Mouse (Mus musculus): ENCODE measurements around the gene Yod1. TPM values are rescaled to one million over a fixed set of nuclear protein-coding genes. Genes with fewer than 3 reads are reported as not detected.

The Yod1 gene
- total and polyA plus RNA-seq, 3 experiments = 6.1 to 8.6 TPM; not detected in 1

DNA sequence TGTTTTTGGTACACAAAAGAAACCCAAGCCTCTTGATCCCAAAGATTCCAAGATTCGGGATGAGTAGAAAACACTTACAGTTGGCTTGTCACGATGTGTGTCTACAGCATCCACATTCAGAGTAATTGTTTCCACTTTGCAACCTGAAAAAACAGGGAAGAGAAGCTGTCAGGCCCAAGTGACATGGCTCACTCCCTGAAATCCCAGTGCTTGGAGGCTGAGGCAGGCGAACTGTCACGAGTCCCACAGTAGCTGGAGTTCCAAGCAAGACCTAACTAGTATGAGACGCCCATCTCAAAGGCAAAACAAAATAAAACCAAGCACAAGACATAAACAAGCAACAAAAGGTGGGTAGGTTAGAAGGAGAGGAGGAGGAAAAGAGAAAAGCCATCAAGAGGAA lies 18.5 kb upstream of the Yod1 start:
- no peak for TF ChIP-seq SIN3A (IDR thresholded peaks at IDR 0.05; ENCODE audit: low read length)
- TF ChIP-seq HCFC1 (IDR thresholded peaks at IDR 0.05; ENCODE audit: low read depth, low read length) = no peak
- TF ChIP-seq UBTF (IDR thresholded peaks at IDR 0.05; ENCODE audit: borderline replicate concordance, insufficient read depth, low read depth, low read length) = no peak
- TF ChIP-seq RCOR1 (IDR thresholded peaks at IDR 0.05; ENCODE audit: low read depth, low read length) = no peak
- TF ChIP-seq ZC3H11A (IDR thresholded peaks at IDR 0.05; ENCODE audit: low read depth, low read length) = no peak
- TF ChIP-seq MXI1 (IDR thresholded peaks at IDR 0.05; ENCODE audit: low read depth, low read length) = no peak
- TF ChIP-seq ETS1 (IDR thresholded peaks at IDR 0.05; ENCODE audit: low read depth, low read length) = no peak
- H3K36me3 ChIP-seq (ENCODE audit: control insufficient read depth in 1 of 2, insufficient read depth in 2 of 2, low read length in 2 of 2) = peaks cover 0 to 4% of the 10 kb centered on the region in 2 experiments; a peak in 2 of 4 replicates
- H3K4me1 ChIP-seq (ENCODE audit: control insufficient read depth in 1 of 2, insufficient read depth in 2 of 2, low read length in 2 of 2) = no peaks in the 10 kb centered on the region
- H3K79me2 ChIP-seq (ENCODE audit: control insufficient read depth, insufficient read depth, low read length, poor library complexity) = no peaks in the 10 kb centered on the region
- no peak for DNase-seq (ENCODE audit: low read depth, low spot score)
- no peaks in the 10 kb centered on the region for H3K27me3 ChIP-seq (ENCODE audit: control insufficient read depth in 1 of 2, insufficient read depth in 2 of 2, low read length in 2 of 2)
- H3K4me3 ChIP-seq (ENCODE audit: control insufficient read depth in 1 of 2, insufficient read depth in 1 of 2, low read depth in 2 of 2, low read length in 2 of 2) = no peak overlapping the region
- no peak overlapping the region for H3K27ac ChIP-seq (ENCODE audit: control insufficient read depth, low read depth, low read length)
- no peak overlapping the region for H3K9ac ChIP-seq (ENCODE audit: control insufficient read depth, low read depth, low read length, poor library complexity, severe bottlenecking)
- no peaks in the 10 kb centered on the region for H3K9me3 ChIP-seq (replicated peaks; ENCODE audit: insufficient read depth, low read length)

DNA sequence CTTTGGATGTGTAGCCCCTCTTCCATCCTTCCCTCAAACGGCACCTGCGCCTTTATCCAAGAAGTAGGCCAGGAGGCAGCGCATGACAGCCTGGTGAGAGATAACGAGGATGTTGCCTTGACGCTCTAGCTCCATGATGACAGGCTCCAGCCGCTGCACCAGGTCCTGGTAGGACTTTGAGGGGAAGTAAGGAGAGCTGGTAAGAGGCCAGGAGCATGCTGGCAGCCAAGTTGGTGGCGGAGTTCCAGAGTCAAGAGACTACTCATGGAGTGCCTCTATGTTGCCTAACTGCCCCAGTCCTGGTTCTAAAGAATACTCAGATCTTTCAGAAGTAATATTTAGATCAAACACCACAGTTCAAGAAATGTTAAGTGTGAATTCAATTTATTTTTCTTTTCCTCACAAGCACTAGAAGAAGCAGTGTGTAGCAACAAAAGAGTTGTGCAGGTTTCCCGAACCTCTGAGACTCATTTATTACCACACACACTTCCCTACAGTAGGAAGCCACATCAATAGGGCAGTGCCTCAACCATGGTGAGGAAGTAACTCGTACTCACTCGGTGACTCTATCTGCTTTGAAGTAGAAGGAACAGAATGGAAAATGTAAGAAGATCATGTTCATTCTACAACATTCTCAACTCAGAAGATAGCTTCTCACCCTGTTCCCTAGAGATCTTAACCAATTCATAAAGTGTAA lies 17.0 kb upstream of the Yod1 start:
- Histone ChIP-seq H3K9me3 (replicated peaks; ENCODE audit: insufficient read depth, low read length) (no peaks in the 10 kb centered on the region), H3K27ac (ENCODE audit: control insufficient read depth, low read depth, low read length) (no peak overlapping the region), H3K36me3 (ENCODE audit: control insufficient read depth in 1 of 2, insufficient read depth in 2 of 2, low read length in 2 of 2) (peaks cover 0 to 6% of the 10 kb centered on the region in 2 experiments; a peak in 2 of 4 replicates), H3K4me3 (ENCODE audit: control insufficient read depth in 1 of 2, insufficient read depth in 1 of 2, low read depth in 2 of 2, low read length in 2 of 2) (no peak overlapping the region), H3K9ac (ENCODE audit: control insufficient read depth, low read depth, low read length, poor library complexity, severe bottlenecking) (no peak overlapping the region), H3K79me2 (ENCODE audit: control insufficient read depth, insufficient read depth, low read length, poor library complexity) (no peaks in the 10 kb centered on the region), H3K4me1 (ENCODE audit: control insufficient read depth in 1 of 2, insufficient read depth in 2 of 2, low read length in 2 of 2) (peaks cover 0 to 3% of the 10 kb centered on the region in 2 experiments; a peak in 1 of 4 replicates), H3K27me3 (ENCODE audit: control insufficient read depth in 1 of 2, insufficient read depth in 2 of 2, low read length in 2 of 2) (no peaks in the 10 kb centered on the region)
- no peak for TF ChIP-seq POLR2AphosphoS5 (IDR thresholded peaks at IDR 0.05; ENCODE audit: borderline replicate concordance, low read depth, low read length)
- no peak for TF ChIP-seq ELF1 (IDR thresholded peaks at IDR 0.05; ENCODE audit: low read depth, low read length)
- no peak for TF ChIP-seq NRF1 (IDR thresholded peaks at IDR 0.05; ENCODE audit: insufficient read depth, low read depth, low read length, poor library complexity, severe bottlenecking)
- no peak for TF ChIP-seq CTCF (IDR thresholded peaks at IDR 0.05 in 2 of 3, conservative IDR thresholded peaks at IDR 0.05 in 1 of 3; ENCODE audit: control insufficient read depth in 1 of 3, insufficient read depth in 1 of 3, low read depth in 2 of 3, low read length in 3 of 3, poor library complexity in 1 of 3, severe bottlenecking in 1 of 3)
- no peak for DNase-seq (ENCODE audit: low read depth, low spot score)

DNA sequence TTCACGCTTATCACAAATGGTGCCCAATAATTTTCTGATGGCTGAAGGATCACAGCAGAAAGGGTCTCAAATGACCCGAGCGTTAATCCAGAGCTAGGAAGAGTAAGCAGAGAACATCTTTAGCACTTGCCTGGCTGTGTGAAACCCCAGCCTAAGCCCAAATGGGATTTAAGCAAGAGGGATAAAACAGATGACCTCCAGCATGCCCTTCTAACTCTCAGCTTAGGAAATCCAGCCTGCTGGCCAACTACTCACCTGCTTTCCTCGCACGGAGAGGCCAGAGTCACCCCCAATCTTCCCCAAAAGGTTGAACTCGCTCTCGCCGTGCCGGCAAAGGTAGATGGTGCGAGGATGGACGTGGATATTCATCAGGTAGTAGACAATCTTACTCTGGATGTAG lies 15.2 kb upstream of the Yod1 start:
- Histone ChIP-seq H3K4me1 (ENCODE audit: control insufficient read depth in 1 of 2, insufficient read depth in 2 of 2, low read length in 2 of 2) (peaks cover 0 to 3% of the 10 kb centered on the region in 2 experiments; a peak in 1 of 4 replicates), H3K27ac (ENCODE audit: control insufficient read depth, low read depth, low read length) (no peak overlapping the region), H3K4me3 (ENCODE audit: control insufficient read depth in 1 of 2, insufficient read depth in 1 of 2, low read depth in 2 of 2, low read length in 2 of 2) (no peak overlapping the region), H3K9me3 (replicated peaks; ENCODE audit: insufficient read depth, low read length) (no peaks in the 10 kb centered on the region), H3K36me3 (ENCODE audit: control insufficient read depth in 1 of 2, insufficient read depth in 2 of 2, low read length in 2 of 2) (peaks cover 0 to 7% of the 10 kb centered on the region in 2 experiments; a peak in 2 of 4 replicates), H3K27me3 (ENCODE audit: control insufficient read depth in 1 of 2, insufficient read depth in 2 of 2, low read length in 2 of 2) (no peaks in the 10 kb centered on the region), H3K9ac (ENCODE audit: control insufficient read depth, low read depth, low read length, poor library complexity, severe bottlenecking) (no peak overlapping the region), H3K79me2 (ENCODE audit: control insufficient read depth, insufficient read depth, low read length, poor library complexity) (no peaks in the 10 kb centered on the region)
- TF ChIP-seq ZKSCAN1 (IDR thresholded peaks at IDR 0.05; ENCODE audit: low read depth, low read length) (no peak), NRF1 (IDR thresholded peaks at IDR 0.05; ENCODE audit: insufficient read depth, low read depth, low read length, poor library complexity, severe bottlenecking) (no peak), ETS1 (IDR thresholded peaks at IDR 0.05; ENCODE audit: low read depth, low read length) (no peak), TAL1 (IDR thresholded peaks at IDR 0.05; ENCODE audit: low read length) (no peak), CHD2 (IDR thresholded peaks at IDR 0.05; ENCODE audit: low read length) (no peak)
- no peak for DNase-seq (ENCODE audit: low read depth, low spot score)

Measured in MEL (cell line).